Comparison of ENCODE assay signal across 8 mouse cellular contexts in the genomic region with DNA sequence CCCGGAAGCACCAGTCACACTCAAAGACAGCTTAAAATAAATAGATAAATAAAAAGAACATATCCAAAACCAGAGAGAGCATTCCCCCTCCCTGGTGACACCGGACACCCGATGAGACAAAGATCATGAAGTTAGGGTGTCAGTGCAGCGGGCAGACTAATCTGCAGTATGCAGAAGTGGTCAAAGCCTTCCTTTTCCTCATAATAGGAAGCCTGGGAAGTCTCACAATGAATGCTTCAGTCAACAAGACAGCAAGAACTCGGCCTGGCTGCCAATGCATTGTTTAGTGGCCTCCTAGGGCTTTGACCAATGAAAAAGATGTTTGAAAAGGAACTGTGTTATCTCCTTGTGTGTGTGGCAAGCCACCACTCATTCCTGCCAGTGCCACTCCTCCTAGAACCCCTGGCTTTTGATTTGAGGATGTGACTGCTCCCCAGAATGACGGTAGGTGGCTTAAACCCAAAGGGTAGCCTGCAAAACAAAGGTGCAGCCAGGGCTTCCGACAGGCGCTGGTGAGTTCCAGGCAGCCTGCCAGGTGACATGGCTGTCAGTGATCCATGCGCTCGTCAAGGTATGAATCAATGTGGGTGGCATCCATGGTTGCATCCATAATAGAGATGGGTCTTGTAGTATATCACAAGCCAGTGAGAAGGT. TPM values are rescaled to one million over a fixed set of nuclear protein-coding genes. Genes with fewer than 3 reads are reported as not detected.
A peak's percentile ranks its signal among the peaks of the same experiment; 100 is the strongest.
DNase-seq lines count a peak whose midpoint lies in the region.

No protein-coding gene starts in this region.

- intact Hi-C loops in heart, postnatal 14 days (cut with DNase I): no loop called here

- peak; percentile 54 for DNase-seq in cerebellum, adult 11 months
- no peak for DNase-seq in cerebellum, postnatal 4 days (ENCODE audit: low spot score in 2 of 2)
- peak; percentile 13 for DNase-seq in ovary, postnatal 36 days (ENCODE audit: low spot score)
- DNase-seq in ovary, postnatal 14 days (ENCODE audit: low spot score): no peak
- peak; percentile 30 to 35 for DNase-seq in heart, postnatal 14 days
- DNase-seq in lung, postnatal 25 days (ENCODE audit: low spot score): peak; percentile 64
- no peak for DNase-seq in right cerebral cortex, postnatal 10 days (ENCODE audit: low spot score in 2 of 2)
- no peak for DNase-seq in T-cell, adult 2 months (ENCODE audit: low spot score)

RNA-seq across cellular contexts. Expression of a gene that starts 58.1 kb away (rescaled TPM):
- total RNA-seq in heart, postnatal 14 days (2021): 1 to 10 TPM; 2.1 to 2.5 TPM

Comparison
In these comparisons a context has a peak if more than half of its experiments do, and no peak if none do; other contexts are left out.
1. DNase-seq: peak in cerebellum, adult 11 months (single experiment), ovary, postnatal 36 days (single experiment), heart, postnatal 14 days (2 of 2) and lung, postnatal 25 days (single experiment); none in cerebellum, postnatal 4 days (0 of 2), ovary, postnatal 14 days (single experiment), right cerebral cortex, postnatal 10 days (0 of 2) and T-cell, adult 2 months (single experiment).